Mouse (Mus musculus) regulatory T cell (primary cell): Measurements from ENCODE around the gene Pnliprp2.

ENCODE experiments used
- in situ Hi-C: fragments of 300-600 bp; cut with MboI, MseI; formaldehyde crosslinking; loops from one replicate; pipeline ENCODE4 v1.15.1; 2025; ENCODE audit warnings: high pct_unique_total_duplicates

Pnliprp2 gene

GRCm38 (mm10) chr19:58795114-58795669 is 35.7 kb downstream of the Pnliprp2 start:
- in situ Hi-C loops, result no loop called here

- in situ Hi-C loops, result no loop called here
These were observed 45.8 kb downstream of the Pnliprp2 start for GRCm38 (mm10) chr19:58805191-58805779.

GRCm38 (mm10) chr19:58806364-58806763 is 46.8 kb downstream of the Pnliprp2 start:
- in situ Hi-C loops, result no loop called here

- in situ Hi-C loops, result no loop called here
These were observed 49.3 kb downstream of the Pnliprp2 start for GRCm38 (mm10) chr19:58808864-58809263.

- in situ Hi-C loops, result no loop called here
These were observed 51.0 kb downstream of the Pnliprp2 start for GRCm38 (mm10) chr19:58810536-58810935.

GRCm38 (mm10) chr19:58815179-58815922 is 55.8 kb downstream of the Pnliprp2 start:
- in situ Hi-C loops, result loop anchor here (5.0 kb wide), 1 partner anchor 102 kb away; no protein-coding TSS in a partner anchor

GRCm38 (mm10) chr19:58816453-58817041 is 57.0 kb downstream of the Pnliprp2 start:
- in situ Hi-C loops, result loop anchor here (5.0 kb wide), 1 partner anchor 101 kb away; no protein-coding TSS in a partner anchor

- in situ Hi-C loops, result loop anchor here (5.0 kb wide), 1 partner anchor 100 kb away; no protein-coding TSS in a partner anchor
These were observed 57.9 kb downstream of the Pnliprp2 start for GRCm38 (mm10) chr19:58817398-58817797.

GRCm38 (mm10) chr19:58818571-58819415 is 59.3 kb downstream of the Pnliprp2 start:
- in situ Hi-C loops, result loop anchor here (5.0 kb wide), 1 partner anchor 99 kb away; no protein-coding TSS in a partner anchor

GRCm38 (mm10) chr19:58822454-58823200 is 63.1 kb downstream of the Pnliprp2 start:
- in situ Hi-C loops, result no loop called here

- in situ Hi-C loops, result no loop called here
These were observed 63.8 kb downstream of the Pnliprp2 start for GRCm38 (mm10) chr19:58823301-58823700.

- in situ Hi-C loops, result no loop called here
These were observed 64.8 kb downstream of the Pnliprp2 start for GRCm38 (mm10) chr19:58824316-58824715.
